13 mouse cellular contexts compared by ENCODE assay signal in genomic region chr5:122245186-122245585, GRCm38 (mm10). TPM values are rescaled to one million over a fixed set of nuclear protein-coding genes. Genes with fewer than 3 reads are reported as not detected.
DNase-seq lines count a peak whose midpoint lies in the region; ATAC-seq lines count a peak whose summit lies in the region.
"Had no signal": no experiment of that assay in that cellular context is flagged by ENCODE, and none has a peak within 500 bp of the region (broad histone marks: within the 10 kb centered on the region; RNA-seq: fewer than 3 reads in every experiment).

No protein-coding gene starts in this region.

- no peak overlapping the region for H3K4me2 ChIP-seq in hindbrain, embryonic 13.5 days
- H3K4me2 ChIP-seq in hindbrain, embryonic 14.5 days (replicated peaks), result no peak overlapping the region
- H3K4me2 ChIP-seq in forebrain, embryonic 15.5 days (replicated peaks), result no peak overlapping the region
- H3K4me2 ChIP-seq: embryonic facial prominence, embryonic 12.5 days; liver, embryonic 15.5 days had no signal

- H3K27ac ChIP-seq in hindbrain, embryonic 13.5 days, result peak overlapping the region; percentile 48; the same call in 1 of the 2 replicates
- no peak overlapping the region for H3K27ac ChIP-seq in hindbrain, embryonic 14.5 days
- H3K27ac ChIP-seq in forebrain, embryonic 15.5 days (replicated peaks), result 0 out of 2 replicates have a peak overlapping the region, but pooled peaks have one; percentile 27
- H3K27ac ChIP-seq: embryonic facial prominence, embryonic 12.5 days; liver, embryonic 15.5 days had no signal

- DNase-seq in hindbrain, embryonic 14.5 days (ENCODE audit: low spot score), result no peak
- DNase-seq in right cerebral cortex, postnatal 14 days, result peak; percentile 51
- no peak for DNase-seq in right cerebral cortex, postnatal 36 days (ENCODE audit: low spot score in 2 of 2)
- DNase-seq in ovary, postnatal 36 days (ENCODE audit: low spot score), result no peak
- DNase-seq in gastrocnemius, adult 18-20 months (ENCODE audit: low spot score), result no peak
- DNase-seq: cerebellum, adult 8-10 months; heart, postnatal 10 days; spleen, adult 18-20 months had no signal

- 68% methylated on average over 3 of the region's 3 CpGs for WGBS in hindbrain, embryonic 13.5 days
- WGBS in hindbrain, embryonic 14.5 days, result 57% methylated on average over 3 of the region's 3 CpGs
- 41% methylated on average over 3 of the region's 3 CpGs for WGBS in forebrain, embryonic 15.5 days

- no peaks in the 10 kb centered on the region for H3K9me3 ChIP-seq in hindbrain, embryonic 13.5 days
- no peaks in the 10 kb centered on the region for H3K9me3 ChIP-seq in hindbrain, embryonic 14.5 days (ENCODE audit: control insufficient read depth, low read length)
- no peaks in the 10 kb centered on the region for H3K9me3 ChIP-seq in forebrain, embryonic 15.5 days
- H3K9me3 ChIP-seq: embryonic facial prominence, embryonic 12.5 days; liver, embryonic 15.5 days had no signal

- H3K9ac ChIP-seq in hindbrain, embryonic 13.5 days, result no peak overlapping the region; the same call in 1 of the 2 replicates
- no peak overlapping the region for H3K9ac ChIP-seq in hindbrain, embryonic 14.5 days
- H3K9ac ChIP-seq in forebrain, embryonic 15.5 days (replicated peaks), result no peak overlapping the region
- H3K9ac ChIP-seq: embryonic facial prominence, embryonic 12.5 days; liver, embryonic 15.5 days had no signal

- H3K4me3 ChIP-seq in hindbrain, embryonic 13.5 days, result no peak overlapping the region
- H3K4me3 ChIP-seq in hindbrain, embryonic 14.5 days (replicated peaks; ENCODE audit: low read length), result no peak overlapping the region
- H3K4me3 ChIP-seq in forebrain, embryonic 15.5 days, result no peak overlapping the region
- H3K4me3 ChIP-seq: embryonic facial prominence, embryonic 12.5 days; liver, embryonic 15.5 days had no signal

- H3K4me1 ChIP-seq in hindbrain, embryonic 13.5 days (replicated peaks), result peaks cover 16% of the 10 kb centered on the region
- peaks cover 5% of the 10 kb centered on the region; the same call in 1 of the 2 replicates for H3K4me1 ChIP-seq in hindbrain, embryonic 14.5 days (replicated peaks; ENCODE audit: control insufficient read depth, insufficient read depth, low read length)
- H3K4me1 ChIP-seq in forebrain, embryonic 15.5 days, result peaks cover 30% of the 10 kb centered on the region
- H3K4me1 ChIP-seq: embryonic facial prominence, embryonic 12.5 days had no signal

- H3K27me3 ChIP-seq in hindbrain, embryonic 13.5 days, result no peaks in the 10 kb centered on the region
- no peaks in the 10 kb centered on the region for H3K27me3 ChIP-seq in hindbrain, embryonic 14.5 days (ENCODE audit: control insufficient read depth, insufficient read depth, low read length)
- no peaks in the 10 kb centered on the region for H3K27me3 ChIP-seq in forebrain, embryonic 15.5 days
- H3K27me3 ChIP-seq: embryonic facial prominence, embryonic 12.5 days; liver, embryonic 15.5 days had no signal

- no peak for ATAC-seq in hindbrain, embryonic 13.5 days (ENCODE audit: low FRiP score)
- no peak for ATAC-seq in hindbrain, embryonic 14.5 days (ENCODE audit: low FRiP score)
- ATAC-seq in forebrain, embryonic 15.5 days (replicated peaks), result no peak
- ATAC-seq: inflammation-experienced regulatory T-cells, adult 6 months had no signal

- peaks cover 69% of the 10 kb centered on the region for H3K36me3 ChIP-seq in hindbrain, embryonic 13.5 days
- H3K36me3 ChIP-seq in hindbrain, embryonic 14.5 days (replicated peaks; ENCODE audit: control insufficient read depth, insufficient read depth), result peaks cover 51% of the 10 kb centered on the region
- H3K36me3 ChIP-seq in forebrain, embryonic 15.5 days, result peaks cover 13% of the 10 kb centered on the region
- H3K36me3 ChIP-seq: liver, embryonic 15.5 days had no signal

RNA-seq across cellular contexts. Expression of gene Tctn1, which starts 19.1 kb away (rescaled TPM):
- 5.9 and 6.6 TPM in 2 replicates for polyA plus RNA-seq in hindbrain, embryonic 13.5 days (2015; fragmentation: Nextera tagmentation; extraction: Ambion mirVana)
- 4.4 and 6.5 TPM in 2 replicates for polyA plus RNA-seq in hindbrain, embryonic 14.5 days (2014; fragmentation: Nextera tagmentation; extraction: Ambion mirVana)
- polyA plus RNA-seq in forebrain, embryonic 15.5 days (2015; fragmentation: Nextera tagmentation; extraction: Ambion mirVana), result 4.2 and 4.5 TPM in 2 replicates
- total RNA-seq in gastrocnemius, adult 18-20 months (2021), result 1 to 10 TPM; 1.3 to 2.0 TPM

RNA-seq across cellular contexts. Expression of gene Hvcn1, which starts 38.6 kb away (rescaled TPM):
- 1.8 and 2.2 TPM in 2 replicates for polyA plus RNA-seq in hindbrain, embryonic 13.5 days (2015; fragmentation: Nextera tagmentation; extraction: Ambion mirVana)
- 1.2 and 1.5 TPM in 2 replicates for polyA plus RNA-seq in hindbrain, embryonic 14.5 days (2014; fragmentation: Nextera tagmentation; extraction: Ambion mirVana)
- 1.4 and 1.6 TPM in 2 replicates for polyA plus RNA-seq in forebrain, embryonic 15.5 days (2015; fragmentation: Nextera tagmentation; extraction: Ambion mirVana)
- 1 to 10 TPM in 1 of 2 experiments, under 1 TPM in 1; 0.80 to 1.2 TPM for total RNA-seq in gastrocnemius, adult 18-20 months (2021)

RNA-seq across cellular contexts. Expression of gene Pptc7, which starts 39.0 kb away (rescaled TPM):
- polyA plus RNA-seq in hindbrain, embryonic 13.5 days (2015; fragmentation: Nextera tagmentation; extraction: Ambion mirVana), result 8.0 and 8.3 TPM in 2 replicates
- polyA plus RNA-seq in hindbrain, embryonic 14.5 days (2014; fragmentation: Nextera tagmentation; extraction: Ambion mirVana), result 8.4 and 8.5 TPM in 2 replicates
- 8.2 and 8.3 TPM in 2 replicates for polyA plus RNA-seq in forebrain, embryonic 15.5 days (2015; fragmentation: Nextera tagmentation; extraction: Ambion mirVana)
- total RNA-seq in gastrocnemius, adult 18-20 months (2021), result 10 to 100 TPM; 91.6 to 96.4 TPM
